In the genomic region with DNA sequence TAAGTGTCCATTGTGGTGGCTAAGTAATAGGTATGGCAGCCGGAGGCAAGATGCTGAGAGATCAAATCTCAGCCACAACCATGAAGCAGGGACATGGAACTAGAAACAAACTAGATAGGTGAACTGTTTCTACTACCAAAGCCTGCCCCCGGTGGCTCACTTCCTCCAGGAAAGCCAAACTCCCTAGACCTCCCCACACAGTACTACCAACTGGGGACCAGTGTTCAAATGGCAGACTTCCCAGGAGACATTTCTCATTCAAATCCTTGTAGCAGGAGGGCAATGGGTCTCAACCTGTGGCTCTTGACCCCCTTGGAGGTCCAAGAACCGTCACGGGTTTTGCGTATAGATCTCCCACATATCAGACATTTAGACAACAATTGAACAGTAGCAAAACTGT, we compare ENCODE assay signal across 19 mouse cellular contexts. TPM values are rescaled to one million over a fixed set of nuclear protein-coding genes. Genes with fewer than 3 reads are reported as not detected.
A peak's percentile ranks its signal among the peaks of the same experiment; 100 is the strongest.
DNase-seq lines count a peak whose midpoint lies in the region; ATAC-seq and TF ChIP-seq lines count a peak whose summit lies in the region.
"Had no signal": no experiment of that assay in that cellular context is flagged by ENCODE, and none has a peak within 500 bp of the region (broad histone marks: within the 10 kb centered on the region; RNA-seq: fewer than 3 reads in every experiment).

No protein-coding gene starts in this region.

- no peaks in the 10 kb centered on the region for H3K27me3 ChIP-seq in liver, postnatal 0 days (ENCODE audit: insufficient read depth, low read length)
- H3K27me3 ChIP-seq in liver, embryonic 11.5 days (replicated peaks; ENCODE audit: control insufficient read depth, insufficient read depth, low read length): no peaks in the 10 kb centered on the region
- H3K27me3 ChIP-seq in embryonic facial prominence, embryonic 10.5 days (replicated peaks; ENCODE audit: low read depth, poor library complexity, severe bottlenecking): 0 out of 2 replicates have a peak, but pooled peaks cover 4% of the 10 kb centered on the region
- H3K27me3 ChIP-seq: heart, embryonic 15.5 days; intestine, embryonic 15.5 days; kidney, embryonic 15.5 days; lung, embryonic 15.5 days had no signal

- WGBS in liver, postnatal 0 days (ENCODE audit: insufficient replicate concordance): 74% methylated on average over 5 of the region's 5 CpGs
- WGBS in liver, embryonic 11.5 days: 77% methylated on average over 5 of the region's 5 CpGs
- 72% methylated on average over 5 of the region's 5 CpGs for WGBS in embryonic facial prominence, embryonic 10.5 days

- no peak overlapping the region for H3K4me2 ChIP-seq in liver, postnatal 0 days (ENCODE audit: low read depth, low read length)
- H3K4me2 ChIP-seq in liver, embryonic 11.5 days: no peak overlapping the region

- TF ChIP-seq EP300 in liver, postnatal 0 days (IDR thresholded peaks at IDR 0.05; ENCODE audit: low read depth): no peak

- intact Hi-C loops in heart, postnatal 36 days (cut with DNase I): loop anchor here (5.0 to 10.0 kb wide), 2 partner anchors 165 to 412 kb away; a partner anchor contains a TSS

- H3K36me3 ChIP-seq in liver, postnatal 0 days (replicated peaks; ENCODE audit: insufficient read depth, low read length): no peaks in the 10 kb centered on the region
- no peaks in the 10 kb centered on the region for H3K36me3 ChIP-seq in liver, embryonic 11.5 days (ENCODE audit: control insufficient read depth, insufficient read depth, low read length)
- H3K36me3 ChIP-seq in embryonic facial prominence, embryonic 10.5 days (replicated peaks): 0 out of 2 replicates have a peak, but pooled peaks cover 4% of the 10 kb centered on the region
- H3K36me3 ChIP-seq: forebrain, embryonic 12.5 days; heart, embryonic 15.5 days; hindbrain, embryonic 10.5 days; intestine, embryonic 15.5 days; kidney, embryonic 15.5 days; liver, embryonic 12.5 days; lung, embryonic 15.5 days had no signal

- peak; percentile 13; the same call in 1 of the 2 replicates for TF ChIP-seq CTCF in liver, postnatal 0 days (IDR thresholded peaks at IDR 0.05; ENCODE audit: low read depth)

- no peak overlapping the region for H3K27ac ChIP-seq in liver, postnatal 0 days (ENCODE audit: low read depth)
- no peak overlapping the region for H3K27ac ChIP-seq in liver, embryonic 11.5 days (ENCODE audit: low read depth, low read length)
- no peak overlapping the region for H3K27ac ChIP-seq in embryonic facial prominence, embryonic 10.5 days (replicated peaks)
- H3K27ac ChIP-seq: forebrain, embryonic 12.5 days; intestine, embryonic 15.5 days; kidney, embryonic 15.5 days; liver, embryonic 12.5 days; macrophage had no signal

- no peak overlapping the region for H3K4me3 ChIP-seq in liver, postnatal 0 days (ENCODE audit: low read depth, low read length)
- H3K4me3 ChIP-seq in liver, embryonic 11.5 days (ENCODE audit: low read depth, low read length): no peak overlapping the region
- no peak overlapping the region for H3K4me3 ChIP-seq in embryonic facial prominence, embryonic 10.5 days
- H3K4me3 ChIP-seq: intestine, embryonic 15.5 days had no signal

- H3K4me1 ChIP-seq in liver, postnatal 0 days (ENCODE audit: insufficient read depth): peaks cover 16% of the 10 kb centered on the region
- H3K4me1 ChIP-seq in liver, embryonic 11.5 days (replicated peaks; ENCODE audit: control insufficient read depth, insufficient read depth, low read length): peaks cover 16% of the 10 kb centered on the region
- peaks cover 18% of the 10 kb centered on the region for H3K4me1 ChIP-seq in embryonic facial prominence, embryonic 10.5 days

- DNase-seq in cerebellum, adult 9-11 months: peak; percentile 41
- no peak for DNase-seq in cerebellum, postnatal 36 days
- no peak for DNase-seq in liver, postnatal 0 days
- DNase-seq in liver, embryonic 11.5 days (ENCODE audit: low spot score): no peak
- peak; percentile 22 for DNase-seq in A20 (ENCODE audit: low read depth, low spot score)
- DNase-seq in embryonic facial prominence, embryonic 10.5 days (ENCODE audit: low spot score): peak; percentile 26
- no peak for DNase-seq in ovary, postnatal 14 days (ENCODE audit: low spot score)
- DNase-seq in heart, postnatal 36 days: no peak
- DNase-seq: adrenal gland, postnatal 25 days; cerebellum, adult 11-12 months; gastrocnemius, postnatal 25 days had no signal

- no peak overlapping the region for H3K9ac ChIP-seq in liver, postnatal 0 days (replicated peaks)
- H3K9ac ChIP-seq in liver, embryonic 11.5 days (ENCODE audit: low read depth, low read length): no peak overlapping the region
- H3K9ac ChIP-seq: forebrain, embryonic 12.5 days; intestine, embryonic 15.5 days; lung, embryonic 15.5 days had no signal

- H3K9me3 ChIP-seq in liver, postnatal 0 days (ENCODE audit: low read length): no peaks in the 10 kb centered on the region
- no peaks in the 10 kb centered on the region for H3K9me3 ChIP-seq in liver, embryonic 11.5 days (ENCODE audit: control insufficient read depth, low read length)
- H3K9me3 ChIP-seq in embryonic facial prominence, embryonic 10.5 days: no peaks in the 10 kb centered on the region
- H3K9me3 ChIP-seq: forebrain, embryonic 12.5 days; heart, embryonic 15.5 days; hindbrain, embryonic 10.5 days; intestine, embryonic 15.5 days; kidney, embryonic 15.5 days; liver, embryonic 12.5 days; lung, embryonic 15.5 days had no signal

- ATAC-seq in liver, postnatal 0 days: no peak
- no peak for ATAC-seq in liver, embryonic 11.5 days (replicated peaks; ENCODE audit: low FRiP score)

RNA-seq across cellular contexts. Expression of a gene that starts 3.6 kb away (rescaled TPM):
- 9.9 and 12.0 TPM in 2 replicates for polyA plus RNA-seq in liver, postnatal 0 days (2015; fragmentation: Nextera tagmentation; extraction: Ambion mirVana)
- polyA plus RNA-seq in liver, embryonic 11.5 days (2014; fragmentation: Nextera tagmentation; extraction: Ambion mirVana): 21.6 and 21.9 TPM in 2 replicates
- polyA plus RNA-seq in embryonic facial prominence, embryonic 10.5 days (2016; fragmentation: Nextera tagmentation; extraction: Ambion mirVana): 32.8 and 38.2 TPM in 2 replicates
- 10 to 100 TPM; 50.8 to 99.4 TPM for total RNA-seq in heart, postnatal 36 days (2021)

RNA-seq across cellular contexts. Expression of a gene that starts 18.5 kb away (rescaled TPM):
- 0.31 and 0.32 TPM in 2 replicates for polyA plus RNA-seq in liver, postnatal 0 days (2015; fragmentation: Nextera tagmentation; extraction: Ambion mirVana)
- 1.5 and 1.6 TPM in 2 replicates for polyA plus RNA-seq in liver, embryonic 11.5 days (2014; fragmentation: Nextera tagmentation; extraction: Ambion mirVana)
- 5.0 and 5.6 TPM in 2 replicates for polyA plus RNA-seq in embryonic facial prominence, embryonic 10.5 days (2016; fragmentation: Nextera tagmentation; extraction: Ambion mirVana)
- under 1 TPM; 0.08 to 0.25 TPM for total RNA-seq in heart, postnatal 36 days (2021)
- total RNA-seq: adrenal gland, postnatal 25 days; gastrocnemius, postnatal 25 days had no signal
- polyA plus RNA-seq: macrophage had no signal

Comparison
In these comparisons a context has a peak if more than half of its experiments do, and no peak if none do; other contexts are left out.
1. DNase-seq: peak in cerebellum, adult 9-11 months (single experiment), A20 (single experiment) and embryonic facial prominence, embryonic 10.5 days (single experiment); none in cerebellum, postnatal 36 days (0 of 2), liver, postnatal 0 days (single experiment), liver, embryonic 11.5 days (single experiment), ovary, postnatal 14 days (single experiment) and heart, postnatal 36 days (0 of 2).